Mouse (Mus musculus) liver, adult 2 months (tissue): ENCODE data around the gene Tenm3.

Experiments
- CTCF ChIP-seq: fragments of 200-500 bp; IDR thresholded peaks from 2 replicates; pipeline ENCODE4 v1.5.1; 2011; ENCODE audit warnings: low read depth, low read length, control low read depth
- POLR2A ChIP-seq: fragments of 200-500 bp; IDR thresholded peaks from 2 replicates; pipeline ENCODE4 v1.6.1; 2011; ENCODE audit warnings: low read length, control low read depth; ENCODE audit not compliant: insufficient read depth; ENCODE audit errors: extremely low read depth

DNA sequence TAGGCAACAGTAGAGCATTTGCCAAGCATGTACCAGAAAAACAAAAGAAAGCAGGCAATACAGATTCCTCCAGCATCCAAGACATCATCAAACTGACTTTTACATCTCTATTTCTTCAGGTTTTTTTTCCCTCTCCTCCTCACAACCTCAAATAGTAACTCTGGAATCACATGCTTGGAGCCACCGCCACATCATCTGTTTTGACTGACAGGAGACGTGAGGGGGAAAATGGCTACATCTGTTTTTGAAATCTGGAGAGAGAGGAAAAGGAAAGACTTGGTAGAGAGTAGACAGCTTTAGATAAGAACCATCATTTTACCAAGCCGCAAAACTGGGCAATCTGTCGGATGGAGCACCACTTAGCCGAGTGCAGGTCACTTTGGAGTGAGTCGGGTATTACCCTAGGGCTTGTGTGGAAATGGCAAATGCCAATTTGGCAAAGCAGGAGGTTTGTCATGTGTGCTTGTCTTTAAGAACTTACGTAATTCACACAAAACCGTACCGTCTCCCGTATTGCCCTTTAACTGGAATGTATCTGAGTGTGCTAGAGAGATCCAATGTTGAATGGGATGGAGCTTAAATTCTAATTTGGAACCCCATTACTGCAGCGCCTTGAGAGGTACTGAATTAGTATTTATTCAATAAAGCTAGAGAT, 312.7 kb downstream of the Tenm3 start:
- no peak for TF ChIP-seq CTCF
- TF ChIP-seq POLR2A, result no peak
